Mouse (Mus musculus): ENCODE results near the gene Sys1. TPM values are rescaled to one million over a fixed set of nuclear protein-coding genes. Genes with fewer than 3 reads are reported as not detected.

Sys1 gene
- polyA plus RNA-seq, 1 experiment = 19.8 TPM

- Histone ChIP-seq H3K27ac (ENCODE audit: insufficient read depth, low read length) (peak overlapping the region; percentile 72), H3K4me1 (ENCODE audit: control insufficient read depth, insufficient read depth, low read length) (peaks cover 12% of the 10 kb centered on the region), H3K36me3 (ENCODE audit: control insufficient read depth, insufficient read depth, low read length, poor library complexity, severe bottlenecking) (no peaks in the 10 kb centered on the region), H3K4me3 (ENCODE audit: low read depth, low read length) (no peak overlapping the region), H3K27me3 (ENCODE audit: control insufficient read depth, insufficient read depth, low read length, poor library complexity, severe bottlenecking) (no peaks in the 10 kb centered on the region), H3K9me3 (replicated peaks; ENCODE audit: control insufficient read depth, insufficient read depth, low read length, poor library complexity, severe bottlenecking) (no peaks in the 10 kb centered on the region), H3K9ac (ENCODE audit: low read depth, poor library complexity, severe bottlenecking) (no peak overlapping the region)
- TF ChIP-seq CTCF (IDR thresholded peaks at IDR 0.05; ENCODE audit: low read depth, low read length) (no peak), EP300 (IDR thresholded peaks at IDR 0.05; ENCODE audit: insufficient read depth, low read depth, low read length) (no peak), POLR2A (IDR thresholded peaks at IDR 0.05; ENCODE audit: insufficient read depth, low read length) (no peak)
These were observed 1.2 kb downstream of the Sys1 start for GRCm38 (mm10) chr2:164457942-164458341.

GRCm38 (mm10) chr2:164458535-164458934, 1.8 kb downstream of the Sys1 start:
- TF ChIP-seq EP300 (IDR thresholded peaks at IDR 0.05; ENCODE audit: insufficient read depth, low read depth, low read length) = no peak
- TF ChIP-seq POLR2A (IDR thresholded peaks at IDR 0.05; ENCODE audit: insufficient read depth, low read length) = no peak
- no peak for TF ChIP-seq CTCF (IDR thresholded peaks at IDR 0.05; ENCODE audit: low read depth, low read length)
- Histone ChIP-seq H3K4me3 (ENCODE audit: low read depth, low read length) (no peak overlapping the region), H3K36me3 (ENCODE audit: control insufficient read depth, insufficient read depth, low read length, poor library complexity, severe bottlenecking) (peaks cover 3% of the 10 kb centered on the region), H3K27ac (ENCODE audit: insufficient read depth, low read length) (no peak overlapping the region), H3K9ac (ENCODE audit: low read depth, poor library complexity, severe bottlenecking) (no peak overlapping the region), H3K27me3 (ENCODE audit: control insufficient read depth, insufficient read depth, low read length, poor library complexity, severe bottlenecking) (no peaks in the 10 kb centered on the region), H3K9me3 (replicated peaks; ENCODE audit: control insufficient read depth, insufficient read depth, low read length, poor library complexity, severe bottlenecking) (no peaks in the 10 kb centered on the region), H3K4me1 (ENCODE audit: control insufficient read depth, insufficient read depth, low read length) (peaks cover 8% of the 10 kb centered on the region)

DNA sequence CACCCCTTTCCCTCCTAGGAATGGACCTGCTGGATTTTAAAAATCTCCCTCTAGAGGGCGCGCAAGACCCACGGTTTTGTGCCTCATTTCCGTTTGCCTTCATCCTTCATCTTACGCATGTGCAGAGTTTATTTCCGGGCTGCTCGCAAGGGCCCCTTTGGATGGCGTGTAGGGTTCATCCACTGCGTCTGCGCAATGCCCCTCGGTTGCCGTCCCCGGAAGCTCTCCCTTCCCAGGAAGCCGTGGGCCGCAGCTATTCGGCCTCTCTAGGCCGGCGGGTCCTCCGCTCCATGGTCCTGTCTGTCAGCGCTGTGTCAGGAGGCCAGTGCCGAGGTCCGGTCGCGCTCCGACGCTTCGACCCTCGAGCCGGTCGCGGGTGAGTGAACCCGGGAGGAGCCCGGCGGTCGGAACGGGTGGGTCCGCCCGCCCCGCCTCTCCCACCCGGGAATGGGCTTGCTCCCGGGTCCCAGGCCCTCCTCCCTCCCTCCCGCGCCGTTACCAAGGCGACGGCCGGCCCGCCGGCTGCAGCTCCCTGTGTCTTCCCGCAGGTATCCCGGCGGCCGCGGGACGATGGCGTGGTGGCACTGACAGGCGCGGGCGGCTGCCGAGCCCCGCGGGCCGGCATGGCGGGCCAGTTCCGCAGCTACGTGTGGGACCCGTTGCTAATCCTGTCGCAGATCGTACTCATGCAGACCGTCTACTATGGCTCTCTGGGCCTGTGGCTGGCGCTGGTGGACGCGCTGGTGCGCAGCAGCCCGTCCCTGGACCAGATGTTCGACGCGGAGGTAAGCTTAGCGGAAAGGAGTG, 4.2 kb downstream of the Sys1 start, which contains the start of gene Gm20458:
TSS of gene Gm20458 (plus strand) at position 223 of the 807 bp plus-strand sequence.
- H3K9me3 ChIP-seq (replicated peaks; ENCODE audit: control insufficient read depth, insufficient read depth, low read length, poor library complexity, severe bottlenecking) = no peaks in the 10 kb centered on the region
- H3K9ac ChIP-seq (ENCODE audit: low read depth, poor library complexity, severe bottlenecking) = peak within 1 kb of the TSS; percentile 60
- H3K27ac ChIP-seq (ENCODE audit: insufficient read depth, low read length) = no peak within 1 kb of the TSS
- H3K36me3 ChIP-seq (ENCODE audit: control insufficient read depth, insufficient read depth, low read length, poor library complexity, severe bottlenecking) = peaks cover 3% of the 10 kb centered on the region
- no peaks in the 10 kb centered on the region for H3K4me1 ChIP-seq (ENCODE audit: control insufficient read depth, insufficient read depth, low read length)
- H3K27me3 ChIP-seq (ENCODE audit: control insufficient read depth, insufficient read depth, low read length, poor library complexity, severe bottlenecking) = no peaks in the 10 kb centered on the region
- TF ChIP-seq CTCF (IDR thresholded peaks at IDR 0.05; ENCODE audit: low read depth, low read length) = peak; percentile 48
- no peak for TF ChIP-seq EP300 (IDR thresholded peaks at IDR 0.05; ENCODE audit: insufficient read depth, low read depth, low read length)
- H3K4me3 ChIP-seq (ENCODE audit: low read depth, low read length) = peak within 1 kb of the TSS; percentile 94

- Histone ChIP-seq H3K9me3 (replicated peaks; ENCODE audit: control insufficient read depth, insufficient read depth, low read length, poor library complexity, severe bottlenecking) (no peaks in the 10 kb centered on the region), H3K4me3 (ENCODE audit: low read depth, low read length) (no peak overlapping the region), H3K27ac (ENCODE audit: insufficient read depth, low read length) (no peak overlapping the region), H3K4me1 (ENCODE audit: control insufficient read depth, insufficient read depth, low read length) (peaks cover 2% of the 10 kb centered on the region), H3K36me3 (ENCODE audit: control insufficient read depth, insufficient read depth, low read length, poor library complexity, severe bottlenecking) (peaks cover 3% of the 10 kb centered on the region), H3K9ac (ENCODE audit: low read depth, poor library complexity, severe bottlenecking) (no peak overlapping the region), H3K27me3 (ENCODE audit: control insufficient read depth, insufficient read depth, low read length, poor library complexity, severe bottlenecking) (no peaks in the 10 kb centered on the region)
- TF ChIP-seq EP300 (IDR thresholded peaks at IDR 0.05; ENCODE audit: insufficient read depth, low read depth, low read length) = no peak
- TF ChIP-seq POLR2A (IDR thresholded peaks at IDR 0.05; ENCODE audit: insufficient read depth, low read length) = no peak
- no peak for TF ChIP-seq CTCF (IDR thresholded peaks at IDR 0.05; ENCODE audit: low read depth, low read length)
These were observed 8.4 kb downstream of the Sys1 start for GRCm38 (mm10) chr2:164465161-164465560.

- no peaks in the 10 kb centered on the region for H3K9me3 ChIP-seq (replicated peaks; ENCODE audit: control insufficient read depth, insufficient read depth, low read length, poor library complexity, severe bottlenecking)
- no peaks in the 10 kb centered on the region for H3K27me3 ChIP-seq (ENCODE audit: control insufficient read depth, insufficient read depth, low read length, poor library complexity, severe bottlenecking)
- H3K36me3 ChIP-seq (ENCODE audit: control insufficient read depth, insufficient read depth, low read length, poor library complexity, severe bottlenecking) = peaks cover 3% of the 10 kb centered on the region
- peaks cover 2% of the 10 kb centered on the region for H3K4me1 ChIP-seq (ENCODE audit: control insufficient read depth, insufficient read depth, low read length)
- TF ChIP-seq CTCF (IDR thresholded peaks at IDR 0.05; ENCODE audit: low read depth, low read length) (no peak), EP300 (IDR thresholded peaks at IDR 0.05; ENCODE audit: insufficient read depth, low read depth, low read length) (no peak), POLR2A (IDR thresholded peaks at IDR 0.05; ENCODE audit: insufficient read depth, low read length) (no peak)
- no peak overlapping the region for H3K4me3 ChIP-seq (ENCODE audit: low read depth, low read length)
- no peak overlapping the region for H3K27ac ChIP-seq (ENCODE audit: insufficient read depth, low read length)
- H3K9ac ChIP-seq (ENCODE audit: low read depth, poor library complexity, severe bottlenecking) = no peak overlapping the region
These were observed 10.0 kb downstream of the Sys1 start for GRCm38 (mm10) chr2:164466787-164467186.

DNA sequence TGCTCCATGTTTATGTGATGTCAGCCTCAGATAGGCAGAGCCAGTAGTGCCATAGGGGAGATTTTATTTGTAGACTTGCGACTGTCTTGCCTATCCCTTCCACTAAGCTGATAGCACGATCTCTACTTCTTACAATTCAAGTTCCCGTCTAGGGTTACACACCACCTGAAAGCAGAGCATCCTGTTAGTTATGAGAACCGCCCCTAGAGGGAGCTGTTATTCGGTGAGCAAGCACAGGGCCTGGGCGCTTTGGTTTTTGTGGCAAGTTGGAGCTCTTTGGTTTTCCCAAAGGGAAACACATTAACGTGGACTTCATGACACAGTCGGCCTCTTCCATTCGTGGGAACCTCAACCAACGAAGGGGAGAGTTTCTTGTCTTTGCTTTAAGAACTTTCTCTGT, 13.5 kb downstream of the Sys1 start:
- Histone ChIP-seq H3K9me3 (replicated peaks; ENCODE audit: control insufficient read depth, insufficient read depth, low read length, poor library complexity, severe bottlenecking) (no peaks in the 10 kb centered on the region), H3K9ac (ENCODE audit: low read depth, poor library complexity, severe bottlenecking) (no peak overlapping the region), H3K4me3 (ENCODE audit: low read depth, low read length) (no peak overlapping the region), H3K27me3 (ENCODE audit: control insufficient read depth, insufficient read depth, low read length, poor library complexity, severe bottlenecking) (no peaks in the 10 kb centered on the region), H3K27ac (ENCODE audit: insufficient read depth, low read length) (no peak overlapping the region), H3K36me3 (ENCODE audit: control insufficient read depth, insufficient read depth, low read length, poor library complexity, severe bottlenecking) (no peaks in the 10 kb centered on the region), H3K4me1 (ENCODE audit: control insufficient read depth, insufficient read depth, low read length) (peaks cover 2% of the 10 kb centered on the region)
- no peak for TF ChIP-seq POLR2A (IDR thresholded peaks at IDR 0.05; ENCODE audit: insufficient read depth, low read length)
- no peak for TF ChIP-seq EP300 (IDR thresholded peaks at IDR 0.05; ENCODE audit: insufficient read depth, low read depth, low read length)
- TF ChIP-seq CTCF (IDR thresholded peaks at IDR 0.05; ENCODE audit: low read depth, low read length) = peak; percentile 61

Data from ES-Bruce4 (cell line).